Mouse (Mus musculus) adipose tissue, adult 10 weeks (tissue): ENCODE data around the gene Slco1a4. TPM values are rescaled to one million over a fixed set of nuclear protein-coding genes. Genes with fewer than 3 reads are reported as not detected.

Experiments used
- polyA plus RNA-seq: library from polyadenylated mRNA; stranded (reverse); fragments of 350-450 nt; fragmentation: Illumina TruSeq; extraction: RNeasy Lipid Tissue Mini Kit (QIAGEN cat#74804); gene quantifications from one replicate; pipeline ENCODE4 v1.2.3, GENCODE M21; 2014; ENCODE audit warnings: low read depth, low replicate concordance

The Slco1a4 gene
- 1.1 TPM for polyA plus RNA-seq

GRCm38 (mm10) chr6:141856085-141856484 is at the start of gene Slco1a4:
TSS of gene Slco1a4 (minus strand) at chr6:141856199.

GRCm38 (mm10) chr6:141773710-141774109 is 82.3 kb downstream of the Slco1a4 start, which contains the start of gene Gm5724:
TSS of gene Gm5724 (minus strand) at chr6:141773810.

Other genes with a start within 250 kb of the Slco1a4 start
- 0.29 TPM for gene Slco1b2, start 226.7 kb downstream of the Slco1a4 start, polyA plus RNA-seq
- gene Gm5724, start 82.4 kb downstream of the Slco1a4 start, polyA plus RNA-seq: 0.67 TPM
- not detected for gene Slco1a1, start 90.8 kb upstream of the Slco1a4 start, polyA plus RNA-seq
- gene Gm6614, start 155.2 kb upstream of the Slco1a4 start, polyA plus RNA-seq: not detected